Mouse (Mus musculus) stomach, postnatal 0 days (tissue): ENCODE data around the gene Lpin2. TPM values are rescaled to one million over a fixed set of nuclear protein-coding genes. Genes with fewer than 3 reads are reported as not detected.

Experiments used
- ATAC-seq: fragments of 200-750 bp; cut with Nextera tagmentation; 2 replicates; pipeline ENCODE4 v1.8.0; 2017; ENCODE audit not compliant: low FRiP score, low TSS enrichment
- DNase-seq: peaks from one replicate; pipeline ENCODE4 v3.0.0-alpha.2; 2016; ENCODE audit warnings: low spot score
- H3K27ac ChIP-seq: fragments of 300-500 bp; sonication (generic); replicated peaks from 2 replicates; pipeline ENCODE4 v1.5.1; 2014; ENCODE audit warnings: mild to moderate bottlenecking, control low read depth
- H3K27me3 ChIP-seq: fragments of 300-500 bp; sonication (generic); 2 replicates; pipeline ENCODE4 v1.6.1; 2014; ENCODE audit warnings: low read length; ENCODE audit not compliant: control insufficient read depth, insufficient read depth
- H3K36me3 ChIP-seq: fragments of 300-500 bp; sonication (generic); 2 replicates; pipeline ENCODE4 v1.6.1; 2014; ENCODE audit warnings: low read length, mixed read lengths; ENCODE audit not compliant: control insufficient read depth, insufficient read depth
- H3K4me1 ChIP-seq: fragments of 300-500 bp; sonication (generic); replicated peaks from 2 replicates; pipeline ENCODE4 v1.6.1; 2014; ENCODE audit warnings: antibody characterized with exemption; ENCODE audit not compliant: control insufficient read depth, insufficient read depth
- H3K4me2 ChIP-seq: fragments of 300-500 bp; sonication (generic); replicated peaks from 2 replicates; pipeline ENCODE4 v1.6.1; 2014; ENCODE audit warnings: low read depth, mild to moderate bottlenecking, control low read depth, moderate library complexity
- H3K4me3 ChIP-seq: fragments of 300-500 bp; sonication (generic); 2 replicates; pipeline ENCODE4 v1.5.1; 2014; ENCODE audit warnings: low read depth, low read length, control low read depth
- H3K9ac ChIP-seq: fragments of 300-500 bp; sonication (generic); 2 replicates; pipeline ENCODE4 v1.6.1; 2014; ENCODE audit warnings: mild to moderate bottlenecking, low read length, control low read depth, mixed read lengths
- H3K9me3 ChIP-seq: fragments of 300-500 bp; sonication (generic); 2 replicates; pipeline ENCODE4 v1.6.1; 2016; ENCODE audit warnings: low read length; ENCODE audit not compliant: control insufficient read depth
- CTCF ChIP-seq: IDR thresholded peaks from 2 replicates; pipeline ENCODE4 v1.5.1; 2016; ENCODE audit warnings: antibody characterized with exemption, low read depth, mild to moderate bottlenecking, moderate library complexity
- EP300 ChIP-seq: optimal IDR thresholded peaks from 2 replicates; pipeline ENCODE3; 2016; ENCODE audit warnings: antibody characterized with exemption
- WGBS: fragments of 180-500 bp; shearing (Covaris S2); extraction: QIAGEN DNeasy Blood & Tissue Kit; methylation state at CpG from one replicate; pipeline ENCODE4 v1.1.7; 2014; 5-methylcytosine and 5-hydroxymethylcytosine counted together
- polyA plus RNA-seq: library from polyadenylated mRNA; unstranded; fragments of >200 nt; fragmentation: Nextera tagmentation; extraction: Ambion mirVana; gene quantifications from 2 replicates; pipeline ENCODE4 v1.2.1, GENCODE M21; 2015

Lpin2 gene
- polyA plus RNA-seq, 1 experiment from 2014 or later: 22.6 TPM

- DNase-seq (peak; percentile 9), ATAC-seq (no peak)
- H3K9me3 ChIP-seq: no peaks in the 10 kb centered on the region
- no peaks in the 10 kb centered on the region for H3K4me1 ChIP-seq
- H3K27ac ChIP-seq: no peak overlapping the region
- TF ChIP-seq CTCF: no peak
- TF ChIP-seq EP300: no peak
- H3K9ac ChIP-seq: no peak overlapping the region
- 66% methylated on average over 16 of the region's 16 CpGs for WGBS
- H3K27me3 ChIP-seq: no peaks in the 10 kb centered on the region
- no peak overlapping the region for H3K4me3 ChIP-seq
- no peaks in the 10 kb centered on the region for H3K36me3 ChIP-seq
- H3K4me2 ChIP-seq: no peak overlapping the region
These were observed 45.7 kb upstream of the Lpin2 start for GRCm38 (mm10) chr17:71136384-71137333.

- Histone ChIP-seq H3K27me3 (no peaks in the 10 kb centered on the region), H3K9ac (no peak overlapping the region), H3K36me3 (no peaks in the 10 kb centered on the region), H3K4me1 (no peaks in the 10 kb centered on the region), H3K27ac (no peak overlapping the region), H3K9me3 (no peaks in the 10 kb centered on the region), H3K4me2 (no peak overlapping the region), H3K4me3 (no peak overlapping the region)
- TF ChIP-seq EP300: no peak
- no peak for TF ChIP-seq CTCF
- DNase-seq (no peak), ATAC-seq (peak; percentile 40; the same call in 1 of the 2 replicates)
- WGBS: 68% methylated on average over 2 of the region's 2 CpGs
These were observed 45.0 kb upstream of the Lpin2 start for GRCm38 (mm10) chr17:71137334-71137721.

GRCm38 (mm10) chr17:71142068-71142467, 40.3 kb upstream of the Lpin2 start:
- no peak for TF ChIP-seq CTCF
- no peak for TF ChIP-seq EP300
- H3K4me2 ChIP-seq: no peak overlapping the region
- H3K4me1 ChIP-seq: no peaks in the 10 kb centered on the region
- no peaks in the 10 kb centered on the region for H3K9me3 ChIP-seq
- H3K9ac ChIP-seq: no peak overlapping the region
- H3K27me3 ChIP-seq: no peaks in the 10 kb centered on the region
- DNase-seq (no peak), ATAC-seq (no peak)
- H3K36me3 ChIP-seq: no peaks in the 10 kb centered on the region
- no peak overlapping the region for H3K27ac ChIP-seq
- WGBS: 75% methylated on average over 4 of the region's 4 CpGs
- H3K4me3 ChIP-seq: no peak overlapping the region

DNA sequence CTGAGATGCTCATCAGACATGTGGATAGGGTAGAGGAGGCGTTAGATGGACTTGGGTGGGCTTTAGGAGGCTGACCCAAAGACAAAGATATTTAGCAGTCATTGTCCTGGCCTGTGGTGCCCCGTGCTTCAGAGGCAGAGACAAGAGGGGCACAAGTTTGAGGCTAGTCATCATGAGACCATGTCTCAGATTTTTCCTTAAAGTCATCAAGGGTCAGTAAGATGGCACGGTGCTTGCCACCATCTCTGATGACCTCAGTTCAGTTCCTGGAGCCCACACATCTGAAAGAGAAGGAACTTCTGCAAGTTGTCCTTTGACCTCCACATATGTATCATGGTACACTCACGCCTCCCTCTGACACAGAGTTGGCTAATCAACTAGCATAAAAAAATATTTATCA, 39.2 kb upstream of the Lpin2 start:
- ATAC-seq (no peak), DNase-seq (no peak)
- no peaks in the 10 kb centered on the region for H3K4me1 ChIP-seq
- WGBS: 82% methylated on average over 4 of the region's 4 CpGs
- H3K9ac ChIP-seq: no peak overlapping the region
- no peak overlapping the region for H3K4me2 ChIP-seq
- TF ChIP-seq EP300 (no peak), CTCF (no peak)
- H3K36me3 ChIP-seq: no peaks in the 10 kb centered on the region
- H3K4me3 ChIP-seq: no peak overlapping the region
- H3K27ac ChIP-seq: no peak overlapping the region
- no peaks in the 10 kb centered on the region for H3K9me3 ChIP-seq
- no peaks in the 10 kb centered on the region for H3K27me3 ChIP-seq

GRCm38 (mm10) chr17:71144322-71145116, 37.8 kb upstream of the Lpin2 start:
- no peaks in the 10 kb centered on the region for H3K9me3 ChIP-seq
- ATAC-seq (peak; percentile 63), DNase-seq (no peak)
- H3K27ac ChIP-seq: no peak overlapping the region
- no peak overlapping the region for H3K4me2 ChIP-seq
- WGBS: 70% methylated on average over 19 of the region's 19 CpGs
- H3K27me3 ChIP-seq: no peaks in the 10 kb centered on the region
- H3K4me3 ChIP-seq: no peak overlapping the region
- H3K4me1 ChIP-seq: no peaks in the 10 kb centered on the region
- H3K9ac ChIP-seq: no peak overlapping the region
- no peak for TF ChIP-seq EP300
- no peak for TF ChIP-seq CTCF
- H3K36me3 ChIP-seq: no peaks in the 10 kb centered on the region
